8 mouse cellular contexts compared by ENCODE assay signal in the genomic region with DNA sequence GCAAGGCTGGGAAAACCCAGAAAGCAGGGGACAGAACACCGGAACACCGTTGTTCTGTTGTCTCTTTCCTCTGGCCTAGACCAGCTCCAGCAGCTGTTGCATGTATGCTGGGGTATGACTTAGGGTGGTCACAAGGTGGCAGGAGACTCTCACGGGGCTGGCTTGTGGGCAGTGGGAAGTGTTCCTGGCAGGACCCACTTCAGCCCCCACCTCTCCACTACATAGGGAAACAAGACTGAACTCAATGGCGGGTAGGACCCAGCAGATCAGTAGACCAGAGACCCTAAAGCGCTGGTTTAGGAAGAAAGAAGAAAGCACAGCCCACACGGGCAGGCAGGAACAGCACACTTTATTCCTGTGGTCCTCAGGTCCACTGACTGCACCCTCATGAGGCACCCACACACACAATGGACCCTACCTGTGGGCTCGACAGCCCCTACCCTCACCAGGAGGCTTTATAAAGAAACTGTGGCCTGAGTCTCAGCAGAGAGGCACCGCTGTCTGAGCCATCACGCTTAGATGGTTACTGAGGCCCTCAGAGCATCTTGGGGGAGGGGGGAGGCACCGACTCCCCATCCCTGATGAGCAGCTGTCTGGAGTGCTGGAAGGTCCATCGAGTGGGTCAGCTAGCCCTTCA. TPM values are rescaled to one million over a fixed set of nuclear protein-coding genes. Genes with fewer than 3 reads are reported as not detected.
DNase-seq lines count a peak whose midpoint lies in the region; ATAC-seq and TF ChIP-seq lines count a peak whose summit lies in the region.

No protein-coding gene starts in this region.

- no peak for DNase-seq in gastrocnemius, adult 2 months
- DNase-seq in gastrocnemius, postnatal 36 days = no peak
- DNase-seq in G1E (ENCODE audit: low spot score) = no peak
- no peak for DNase-seq in urinary bladder, adult 18-20 months (ENCODE audit: low spot score in 2 of 2)
- no peak for DNase-seq in cerebellum, adult 11 months
- no peak for DNase-seq in left cerebral cortex, adult 8-10 months (ENCODE audit: low spot score in 2 of 2)

- peaks cover 78% of the 10 kb centered on the region for H3K4me1 ChIP-seq in G1E (ENCODE audit: insufficient read depth, low read depth, low read length)

- ATAC-seq in G1E (ENCODE audit: extremely low read depth, insufficient number of reproducible peaks, low FRiP score, poor library complexity, severe bottlenecking) = 0 out of 2 replicates have a peak, but pooled peaks have one; percentile 12
- peak; percentile 13 to 27; a peak in 2 of 4 replicates for ATAC-seq in hematopoietic stem cell, adult 5-6 weeks (replicated peaks in 1 of 2; ENCODE audit: insufficient read depth in 1 of 2, low FRiP score in 2 of 2, low TSS enrichment in 1 of 2, low read depth in 1 of 2, poor library complexity in 2 of 2, severe bottlenecking in 2 of 2)
- peak; percentile 25; the same call in 1 of the 2 replicates for ATAC-seq in megakaryocyte progenitor cell, adult 5-6 weeks (replicated peaks; ENCODE audit: poor library complexity)

- H3K27ac ChIP-seq in gastrocnemius, adult 2 months = peak overlapping the region; percentile 85

- H3K27me3 ChIP-seq in G1E (ENCODE audit: insufficient read depth, low read length) = no peaks in the 10 kb centered on the region

- peak overlapping the region; percentile 85 for H3K4me3 ChIP-seq in gastrocnemius, adult 2 months
- peak overlapping the region; percentile 78 for H3K4me3 ChIP-seq in G1E (ENCODE audit: low read depth, low read length)

- peaks cover 72% of the 10 kb centered on the region for H3K36me3 ChIP-seq in G1E (replicated peaks)

- intact Hi-C loops in gastrocnemius, adult 2 months (cut with DNase I) = no loop called here
- intact Hi-C loops in gastrocnemius, postnatal 36 days (cut with DNase I) = no loop called here

- TF ChIP-seq CTCF in gastrocnemius, adult 2 months (IDR thresholded peaks at IDR 0.05) = peak; percentile 21; the same call in 1 of the 2 replicates
- no peak for TF ChIP-seq CTCF in G1E (IDR thresholded peaks at IDR 0.05; ENCODE audit: low read depth, low read length)

- H3K9me3 ChIP-seq in G1E (replicated peaks) = peaks cover 3% of the 10 kb centered on the region

RNA-seq across cellular contexts. Expression of a gene that starts 0.7 kb away (rescaled TPM):
- 1 to 10 TPM; 6.7 to 7.7 TPM for total RNA-seq in gastrocnemius, adult 2 months (2021)
- 1 to 10 TPM; 7.5 to 7.7 TPM for total RNA-seq in gastrocnemius, postnatal 36 days (2021)
- total RNA-seq in G1E (2014; fragmentation: Nextera tagmentation) (93.6 and 103 TPM in 2 replicates), G1E (2017) (57.2 and 69.2 TPM in 2 replicates)
- 368 and 426 TPM in 2 replicates for polyA plus RNA-seq in G1E (2012)
- total RNA-seq in hematopoietic stem cell, adult 5-6 weeks (2017) = 35.2 and 89.7 TPM in 2 replicates
- total RNA-seq in megakaryocyte progenitor cell, adult 5-6 weeks (2015) = 123 and 166 TPM in 2 replicates
- 94.4 and 117 TPM in 2 replicates for total RNA-seq in megakaryocyte progenitor cell, adult 5-6 weeks (2017)
- 10 to 100 TPM in 3 of 4 experiments, 1 to 10 TPM in 1; 9.7 to 38.7 (median 16.8) TPM for total RNA-seq in left cerebral cortex, adult 8-10 months (2022)

RNA-seq across cellular contexts. Expression of a gene that starts 9.8 kb away (rescaled TPM):
- 1 to 10 TPM; 5.1 to 6.4 TPM for total RNA-seq in gastrocnemius, adult 2 months (2021)
- 1 to 10 TPM; 3.9 to 4.1 TPM for total RNA-seq in gastrocnemius, postnatal 36 days (2021)
- total RNA-seq in G1E (2014; fragmentation: Nextera tagmentation) (3.1 and 4.5 TPM in 2 replicates), G1E (2017) (33.3 and 38.6 TPM in 2 replicates)
- 25.8 and 26.4 TPM in 2 replicates for polyA plus RNA-seq in G1E (2012)
- total RNA-seq in hematopoietic stem cell, adult 5-6 weeks (2017) = 4.8 and 6.7 TPM in 2 replicates
- 3.4 and 3.8 TPM in 2 replicates for total RNA-seq in megakaryocyte progenitor cell, adult 5-6 weeks (2015)
- 3.2 and 5.6 TPM in 2 replicates for total RNA-seq in megakaryocyte progenitor cell, adult 5-6 weeks (2017)
- total RNA-seq in left cerebral cortex, adult 8-10 months (2022) = 10 to 100 TPM; 22.5 to 32.0 (median 29.1) TPM

RNA-seq across cellular contexts. Expression of a gene that starts 11.6 kb away (rescaled TPM):
- not detected for total RNA-seq in gastrocnemius, adult 2 months (2021)
- not detected for total RNA-seq in gastrocnemius, postnatal 36 days (2021)
- total RNA-seq in G1E (2014; fragmentation: Nextera tagmentation) (not detected in 2 replicates), G1E (2017) (not detected in 2 replicates)
- polyA plus RNA-seq in G1E (2012) = not detected in 2 replicates
- not detected in 2 replicates for total RNA-seq in hematopoietic stem cell, adult 5-6 weeks (2017)
- not detected in 2 replicates for total RNA-seq in megakaryocyte progenitor cell, adult 5-6 weeks (2015)
- not detected in 2 replicates for total RNA-seq in megakaryocyte progenitor cell, adult 5-6 weeks (2017)
- not detected for total RNA-seq in left cerebral cortex, adult 8-10 months (2022)

RNA-seq across cellular contexts. Expression of a gene that starts 27.1 kb away (rescaled TPM):
- total RNA-seq in gastrocnemius, adult 2 months (2021) = 10 to 100 TPM; 11.3 TPM
- total RNA-seq in gastrocnemius, postnatal 36 days (2021) = 10 to 100 TPM in 1 of 2 experiments, 1 to 10 TPM in 1; 6.8 to 13.3 TPM
- not detected in 2 replicates for total RNA-seq in G1E (2014; fragmentation: Nextera tagmentation)
- not detected in 2 replicates for total RNA-seq in G1E (2017)
- polyA plus RNA-seq in G1E (2012) = not detected in 2 replicates
- not detected in 2 replicates for total RNA-seq in hematopoietic stem cell, adult 5-6 weeks (2017)
- 0.30 TPM in 1 of 2 replicates, not detected in the other for total RNA-seq in megakaryocyte progenitor cell, adult 5-6 weeks (2015)
- total RNA-seq in megakaryocyte progenitor cell, adult 5-6 weeks (2017) = not detected in 2 replicates
- under 1 TPM; 0.59 to 0.80 (median 0.75) TPM for total RNA-seq in left cerebral cortex, adult 8-10 months (2022)

RNA-seq across cellular contexts. Expression of a gene that starts 42.5 kb away (rescaled TPM):
- 10 to 100 TPM; 30.4 to 32.6 TPM for total RNA-seq in gastrocnemius, adult 2 months (2021)
- total RNA-seq in gastrocnemius, postnatal 36 days (2021) = 10 to 100 TPM; 29.2 to 30.6 TPM
- total RNA-seq in G1E (2014; fragmentation: Nextera tagmentation) (28.0 and 45.3 TPM in 2 replicates), G1E (2017) (18.6 and 29.4 TPM in 2 replicates)
- 29.5 and 33.3 TPM in 2 replicates for polyA plus RNA-seq in G1E (2012)
- 49.4 and 52.2 TPM in 2 replicates for total RNA-seq in hematopoietic stem cell, adult 5-6 weeks (2017)
- 26.6 and 33.3 TPM in 2 replicates for total RNA-seq in megakaryocyte progenitor cell, adult 5-6 weeks (2015)
- total RNA-seq in megakaryocyte progenitor cell, adult 5-6 weeks (2017) = 32.8 and 33.2 TPM in 2 replicates
- 10 to 100 TPM; 33.2 to 39.7 (median 37.7) TPM for total RNA-seq in left cerebral cortex, adult 8-10 months (2022)
